Mouse (Mus musculus): ENCODE results near the gene Shisa8.

- TF ChIP-seq POLR2A (IDR thresholded peaks at IDR 0.05; ENCODE audit: borderline replicate concordance, extremely low read depth, insufficient read depth, insufficient read length, poor library complexity, severe bottlenecking) = no peak
- TF ChIP-seq CTCF (IDR thresholded peaks at IDR 0.05; ENCODE audit: borderline replicate concordance, extremely low read depth, insufficient read depth, insufficient read length) = no peak
Observed at GRCm38 (mm10) chr15:82218778-82219666, 6.4 kb upstream of the Shisa8 start.
